Comparison of ENCODE assay signal across 20 mouse cellular contexts in genomic region chr13:28409609-28409902, GRCm38 (mm10).
DNase-seq lines count a peak whose midpoint lies in the region; ATAC-seq and TF ChIP-seq lines count a peak whose summit lies in the region.
"Had no signal": no experiment of that assay in that cellular context is flagged by ENCODE, and none has a peak within 500 bp of the region (broad histone marks: within the 10 kb centered on the region; RNA-seq: fewer than 3 reads in every experiment).

No protein-coding gene starts in this region.

- H3K9ac ChIP-seq in forebrain, postnatal 0 days = no peak overlapping the region
- H3K9ac ChIP-seq in forebrain, embryonic 11.5 days (ENCODE audit: low read length) = no peak overlapping the region
- no peak overlapping the region for H3K9ac ChIP-seq in hindbrain, embryonic 15.5 days
- no peak overlapping the region for H3K9ac ChIP-seq in midbrain, embryonic 16.5 days (ENCODE audit: low read depth, low read length)
- H3K9ac ChIP-seq: embryonic facial prominence, embryonic 15.5 days; heart, embryonic 12.5 days; liver, postnatal 0 days had no signal

- peaks cover 43% of the 10 kb centered on the region for H3K4me1 ChIP-seq in forebrain, embryonic 10.5 days
- H3K4me1 ChIP-seq in forebrain, postnatal 0 days (ENCODE audit: insufficient read depth) = no peaks in the 10 kb centered on the region
- H3K4me1 ChIP-seq in forebrain, embryonic 11.5 days (replicated peaks; ENCODE audit: control insufficient read depth, insufficient read depth, low read length) = peaks cover 2% of the 10 kb centered on the region; the same call in 1 of the 2 replicates
- H3K4me1 ChIP-seq in hindbrain, embryonic 15.5 days (replicated peaks) = peaks cover 11% of the 10 kb centered on the region
- peaks cover 9% of the 10 kb centered on the region for H3K4me1 ChIP-seq in midbrain, embryonic 16.5 days (ENCODE audit: control insufficient read depth, insufficient read depth, low read length)
- H3K4me1 ChIP-seq: embryonic facial prominence, embryonic 15.5 days; heart, embryonic 12.5 days had no signal

- H3K4me3 ChIP-seq in forebrain, embryonic 10.5 days = no peak overlapping the region
- no peak overlapping the region for H3K4me3 ChIP-seq in forebrain, postnatal 0 days (ENCODE audit: low read depth, low read length)
- no peak overlapping the region for H3K4me3 ChIP-seq in forebrain, embryonic 11.5 days (ENCODE audit: low read depth, low read length)
- no peak overlapping the region for H3K4me3 ChIP-seq in hindbrain, embryonic 15.5 days
- no peak overlapping the region for H3K4me3 ChIP-seq in midbrain, embryonic 16.5 days (ENCODE audit: low read depth, low read length)
- H3K4me3 ChIP-seq: embryonic facial prominence, embryonic 15.5 days; heart, embryonic 12.5 days had no signal

- 14% methylated on average over 1 of the region's 1 CpGs for WGBS in forebrain, embryonic 10.5 days
- WGBS in forebrain, postnatal 0 days = 16% methylated on average over 1 of the region's 1 CpGs
- WGBS in forebrain, embryonic 11.5 days = 15% methylated on average over 1 of the region's 1 CpGs
- 11% methylated on average over 1 of the region's 1 CpGs for WGBS in hindbrain, embryonic 15.5 days
- 14% methylated on average over 1 of the region's 1 CpGs for WGBS in midbrain, embryonic 16.5 days

- DNase-seq in forebrain, embryonic 10.5 days (ENCODE audit: extremely low spot score, low spot score) = no peak
- DNase-seq in forebrain, postnatal 0 days = no peak
- no peak for DNase-seq in forebrain, embryonic 11.5 days (ENCODE audit: low spot score)
- DNase-seq in urinary bladder, postnatal 36 days (ENCODE audit: low spot score in 2 of 2) = no peak
- no peak for DNase-seq in spleen, postnatal 4 days (ENCODE audit: low spot score in 2 of 2)
- DNase-seq in kidney, postnatal 14 days = no peak
- DNase-seq: adrenal gland, postnatal 25 days; cerebellum, postnatal 14 days; gastrocnemius, postnatal 36 days; heart, postnatal 4 days; kidney, adult 11 months; liver, postnatal 0 days; lung, postnatal 36 days; thymus, postnatal 25 days had no signal

- no peak overlapping the region for H3K4me2 ChIP-seq in forebrain, postnatal 0 days (ENCODE audit: low read depth)
- no peak overlapping the region for H3K4me2 ChIP-seq in forebrain, embryonic 11.5 days (ENCODE audit: low read depth, low read length, severe bottlenecking)
- H3K4me2 ChIP-seq in hindbrain, embryonic 15.5 days = no peak overlapping the region
- no peak overlapping the region for H3K4me2 ChIP-seq in midbrain, embryonic 16.5 days (ENCODE audit: low read length)
- H3K4me2 ChIP-seq: embryonic facial prominence, embryonic 15.5 days; heart, embryonic 12.5 days had no signal

- ATAC-seq in forebrain, postnatal 0 days = no peak
- peak; percentile 68; the same call in 1 of the 2 replicates for ATAC-seq in forebrain, embryonic 11.5 days (replicated peaks; ENCODE audit: low FRiP score)
- no peak for ATAC-seq in hindbrain, embryonic 15.5 days (ENCODE audit: low FRiP score, low read depth)
- ATAC-seq in midbrain, embryonic 16.5 days = peak; percentile 66; the same call in 1 of the 2 replicates
- ATAC-seq: activated CD4-positive, CD25-positive, alpha-beta regulatory T cell, adult 4 months; liver, postnatal 0 days had no signal

- H3K27ac ChIP-seq in forebrain, embryonic 10.5 days = peak overlapping the region; percentile 72; the same call in 1 of the 2 replicates
- no peak overlapping the region for H3K27ac ChIP-seq in forebrain, postnatal 0 days (ENCODE audit: low read depth, low read length)
- H3K27ac ChIP-seq in forebrain, embryonic 11.5 days (ENCODE audit: low read depth, low read length) = no peak overlapping the region
- peak overlapping the region; percentile 22; the same call in 1 of the 2 replicates for H3K27ac ChIP-seq in hindbrain, embryonic 15.5 days (replicated peaks)
- H3K27ac ChIP-seq in midbrain, embryonic 16.5 days (ENCODE audit: low read length) = peak overlapping the region; percentile 45
- H3K27ac ChIP-seq: embryonic facial prominence, embryonic 15.5 days had no signal

- no peaks in the 10 kb centered on the region for H3K36me3 ChIP-seq in forebrain, embryonic 10.5 days (replicated peaks)
- no peaks in the 10 kb centered on the region for H3K36me3 ChIP-seq in forebrain, postnatal 0 days (ENCODE audit: insufficient read depth)
- no peaks in the 10 kb centered on the region for H3K36me3 ChIP-seq in forebrain, embryonic 11.5 days (ENCODE audit: control insufficient read depth, insufficient read depth, low read length)
- H3K36me3 ChIP-seq in hindbrain, embryonic 15.5 days = no peaks in the 10 kb centered on the region
- no peaks in the 10 kb centered on the region for H3K36me3 ChIP-seq in midbrain, embryonic 16.5 days (ENCODE audit: control insufficient read depth, insufficient read depth, low read length)
- H3K36me3 ChIP-seq: embryonic facial prominence, embryonic 15.5 days; heart, embryonic 12.5 days had no signal

- no peaks in the 10 kb centered on the region for H3K9me3 ChIP-seq in forebrain, embryonic 10.5 days
- no peaks in the 10 kb centered on the region for H3K9me3 ChIP-seq in forebrain, postnatal 0 days (ENCODE audit: low read length)
- no peaks in the 10 kb centered on the region for H3K9me3 ChIP-seq in forebrain, embryonic 11.5 days (ENCODE audit: control insufficient read depth, low read length)
- no peaks in the 10 kb centered on the region for H3K9me3 ChIP-seq in hindbrain, embryonic 15.5 days
- no peaks in the 10 kb centered on the region for H3K9me3 ChIP-seq in midbrain, embryonic 16.5 days (replicated peaks; ENCODE audit: control insufficient read depth, low read length, poor library complexity, severe bottlenecking)
- H3K9me3 ChIP-seq: embryonic facial prominence, embryonic 15.5 days; heart, embryonic 12.5 days had no signal

- no peaks in the 10 kb centered on the region for H3K27me3 ChIP-seq in forebrain, embryonic 10.5 days (ENCODE audit: poor library complexity, severe bottlenecking)
- H3K27me3 ChIP-seq in forebrain, postnatal 0 days (ENCODE audit: insufficient read depth, low read length) = no peaks in the 10 kb centered on the region
- no peaks in the 10 kb centered on the region for H3K27me3 ChIP-seq in forebrain, embryonic 11.5 days (ENCODE audit: control insufficient read depth, insufficient read depth, low read length)
- H3K27me3 ChIP-seq in hindbrain, embryonic 15.5 days = no peaks in the 10 kb centered on the region
- H3K27me3 ChIP-seq in midbrain, embryonic 16.5 days (ENCODE audit: control insufficient read depth, insufficient read depth, low read depth, low read length) = no peaks in the 10 kb centered on the region
- H3K27me3 ChIP-seq: CH12.LX; embryonic facial prominence, embryonic 15.5 days; heart, embryonic 12.5 days had no signal

- no peak for TF ChIP-seq CTCF in forebrain, postnatal 0 days (IDR thresholded peaks at IDR 0.05; ENCODE audit: low read depth)

Comparison
In these comparisons a context has a peak if more than half of its experiments do, and no peak if none do; other contexts are left out.
1. H3K27ac ChIP-seq: peak in forebrain, embryonic 10.5 days (single experiment), hindbrain, embryonic 15.5 days (single experiment) and midbrain, embryonic 16.5 days (single experiment); none in forebrain, postnatal 0 days (single experiment) and forebrain, embryonic 11.5 days (single experiment).
2. ATAC-seq: peak in forebrain, embryonic 11.5 days (single experiment) and midbrain, embryonic 16.5 days (single experiment); none in forebrain, postnatal 0 days (single experiment) and hindbrain, embryonic 15.5 days (single experiment).